Mouse (Mus musculus): ENCODE measurements around the gene Fam174b. TPM values are rescaled to one million over a fixed set of nuclear protein-coding genes. Genes with fewer than 3 reads are reported as not detected.

The Fam174b gene
- 5.3 and 5.4 TPM in 2 replicates for polyA plus RNA-seq (2012; rRNA removed)

DNA sequence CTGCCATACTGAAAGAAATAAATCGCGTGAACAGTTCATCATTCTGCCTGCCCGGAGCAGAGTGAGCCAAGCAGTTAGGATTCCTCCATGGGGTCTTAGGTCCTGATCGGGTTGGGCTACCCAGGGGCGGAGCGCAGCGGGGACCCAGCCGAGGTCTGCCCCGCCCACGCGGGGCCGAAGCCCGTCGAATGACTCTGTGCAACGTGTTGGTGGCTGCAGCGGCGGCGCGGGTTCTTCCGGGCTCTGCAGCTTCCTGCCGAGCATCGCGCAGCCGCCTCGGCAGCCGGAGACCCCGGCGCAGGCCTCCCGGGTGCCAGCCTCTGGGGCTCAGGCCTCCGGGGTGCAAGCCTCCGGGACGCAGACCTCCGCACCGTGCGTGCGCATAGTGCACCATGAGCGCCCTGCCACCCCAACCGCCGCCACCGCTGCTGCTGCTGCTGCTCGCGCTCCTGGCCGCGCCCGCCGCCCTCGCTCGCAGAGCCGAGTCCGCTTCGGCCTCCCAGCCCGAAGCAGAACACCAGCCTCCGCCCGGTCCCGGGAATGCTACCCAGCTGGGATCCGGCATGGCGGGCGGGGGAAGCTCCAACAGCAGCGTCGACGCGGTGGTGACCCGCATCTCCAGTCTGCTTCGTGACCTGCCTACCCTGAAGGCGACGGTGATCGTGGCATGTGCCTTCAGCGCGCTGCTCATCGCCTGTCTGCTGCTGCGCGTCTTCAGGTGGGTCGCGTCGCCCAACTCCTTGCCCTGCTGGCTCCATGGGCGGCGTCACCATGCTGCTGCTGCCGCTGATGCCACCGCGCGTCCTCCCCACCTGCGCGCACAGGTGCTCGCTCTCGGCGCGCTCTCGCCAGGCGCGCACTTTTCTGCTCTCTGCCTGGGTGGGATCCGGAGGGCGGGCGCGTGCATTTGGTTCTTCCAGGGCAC, at the start of gene Fam174b:
Gene Fam174b, plus strand, starts transcription at position 192 of the 925 bp plus-strand sequence.
- no peak for DNase-seq (ENCODE audit: low read depth)

GRCm38 (mm10) chr7:73697092-73697491, 43.0 kb upstream of the Fam174b start:
- DNase-seq (ENCODE audit: low read depth), result no peak

- no peak for DNase-seq (ENCODE audit: low read depth)
Observed at GRCm38 (mm10) chr7:73704305-73704704, 35.8 kb upstream of the Fam174b start.

DNA sequence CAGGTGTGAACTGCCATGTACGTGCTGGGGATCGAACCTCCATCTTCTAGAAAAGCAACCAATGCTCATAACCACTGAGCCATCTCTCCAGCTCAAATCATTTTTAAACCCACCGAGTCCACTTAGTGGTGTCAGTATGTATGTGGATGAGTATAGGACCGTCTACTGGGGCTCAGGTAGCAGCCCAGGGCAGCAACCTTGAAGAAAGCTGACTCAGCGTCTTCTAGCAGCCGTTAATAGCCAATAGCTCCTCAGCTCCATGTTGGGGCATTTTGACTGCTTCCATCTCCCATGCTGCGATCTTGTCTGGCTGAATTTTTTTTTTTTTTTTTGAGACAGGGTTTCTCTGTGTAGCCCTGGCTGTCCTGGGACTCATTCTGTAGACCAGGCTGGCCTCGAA, 26.6 kb upstream of the Fam174b start:
- no peak for DNase-seq (ENCODE audit: low read depth)

GRCm38 (mm10) chr7:73715928-73716749, 24.0 kb upstream of the Fam174b start:
- DNase-seq (ENCODE audit: low read depth), result no peak

- DNase-seq (ENCODE audit: low read depth), result no peak
Observed at GRCm38 (mm10) chr7:73716841-73717240, 23.3 kb upstream of the Fam174b start.

GRCm38 (mm10) chr7:73718031-73718430, 22.1 kb upstream of the Fam174b start:
- no peak for DNase-seq (ENCODE audit: low read depth)

- no peak for DNase-seq (ENCODE audit: low read depth)
Observed at GRCm38 (mm10) chr7:73718497-73719007, 21.6 kb upstream of the Fam174b start.

DNA sequence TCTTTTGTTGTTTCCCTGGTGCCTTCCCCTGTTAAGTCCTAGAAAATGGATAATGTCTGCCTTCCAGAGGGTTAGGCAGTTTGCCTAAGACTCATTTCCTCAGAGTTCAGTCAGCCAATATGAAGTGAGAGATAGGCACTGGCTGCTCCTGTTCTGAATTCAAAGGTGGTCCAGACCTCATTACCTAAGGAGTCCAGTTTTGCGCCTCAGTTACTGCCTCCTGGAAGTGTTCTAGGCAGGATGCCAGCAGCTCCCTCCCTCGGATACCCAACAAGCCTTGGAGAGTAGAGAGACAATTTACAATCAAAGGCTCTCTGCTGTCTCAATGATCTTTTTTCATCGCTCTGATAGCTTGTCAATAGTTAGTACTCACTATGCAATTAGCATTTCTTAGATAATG, 19.1 kb upstream of the Fam174b start:
- no peak for DNase-seq (ENCODE audit: low read depth)

DNA sequence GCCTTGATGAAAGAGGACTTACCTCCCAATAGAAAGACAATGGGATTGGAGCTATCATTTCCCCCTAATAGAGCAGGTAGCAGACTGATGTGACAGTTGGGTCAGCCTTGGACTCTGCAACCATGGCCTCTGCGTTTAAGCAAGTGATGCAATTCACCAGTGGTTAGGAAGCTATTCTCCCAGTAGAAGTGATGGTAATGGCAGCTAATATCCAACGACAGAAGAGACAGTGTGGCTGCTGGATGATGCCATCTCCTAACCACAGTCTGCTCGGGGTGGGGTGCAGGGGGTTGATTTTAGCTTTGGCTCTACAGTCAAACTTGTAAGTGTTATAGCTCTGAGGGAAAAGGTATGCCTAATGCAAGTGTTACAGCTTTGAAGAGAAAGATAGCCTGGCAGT, 18.3 kb upstream of the Fam174b start:
- no peak for DNase-seq (ENCODE audit: low read depth)

DNA sequence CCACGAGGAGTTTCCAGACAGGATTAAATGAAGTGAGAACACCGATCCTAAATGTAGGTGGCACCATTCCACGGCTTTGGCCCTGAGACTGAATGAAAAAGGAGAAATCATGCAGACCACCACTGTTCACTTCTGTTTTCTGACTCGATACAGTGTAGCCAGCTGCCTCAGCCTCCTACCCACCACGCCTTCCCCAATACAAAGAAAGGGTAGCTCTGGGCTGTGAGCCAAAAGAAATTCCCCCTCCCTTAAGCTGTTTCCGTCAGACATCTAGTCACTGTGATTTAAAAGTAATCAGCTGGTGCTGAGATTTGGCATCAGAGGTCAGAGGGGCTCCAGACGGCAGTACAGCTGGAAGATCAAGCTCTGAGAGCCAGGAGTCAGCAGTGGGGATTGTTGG, 10.2 kb upstream of the Fam174b start:
- no peak for DNase-seq (ENCODE audit: low read depth)

- DNase-seq (ENCODE audit: low read depth), result no peak
Observed at GRCm38 (mm10) chr7:73730430-73731022, 9.6 kb upstream of the Fam174b start.

DNA sequence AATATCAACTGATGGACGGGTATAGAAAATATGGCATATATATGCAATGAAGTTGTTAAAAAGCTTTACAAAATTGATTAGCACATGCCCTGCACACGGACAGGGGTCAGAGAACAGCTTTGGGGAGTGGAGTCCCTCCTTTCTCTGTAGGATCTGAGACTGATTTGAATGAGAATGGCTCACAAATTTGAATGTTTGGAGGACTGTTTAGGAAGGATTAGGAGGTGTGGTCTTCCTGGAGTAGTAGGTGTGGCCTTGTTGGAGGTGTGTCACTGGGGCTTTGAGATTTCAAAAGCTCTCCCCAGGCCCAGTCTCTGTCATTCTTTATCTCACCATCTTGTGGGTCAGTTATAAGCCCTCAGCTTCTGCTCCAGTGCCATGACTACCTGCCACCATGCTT, 4.1 kb upstream of the Fam174b start:
- DNase-seq (ENCODE audit: low read depth), result no peak

- DNase-seq (ENCODE audit: low read depth), result no peak
Observed at GRCm38 (mm10) chr7:73741392-73741791, 1.3 kb downstream of the Fam174b start.

- no peak for DNase-seq (ENCODE audit: low read depth)
Observed at GRCm38 (mm10) chr7:73741841-73742240, 1.7 kb downstream of the Fam174b start.

- no peak for DNase-seq (ENCODE audit: low read depth)
Observed at GRCm38 (mm10) chr7:73743144-73743543, 3.0 kb downstream of the Fam174b start.

GRCm38 (mm10) chr7:73743831-73744370, 3.8 kb downstream of the Fam174b start:
- no peak for DNase-seq (ENCODE audit: low read depth)

DNA sequence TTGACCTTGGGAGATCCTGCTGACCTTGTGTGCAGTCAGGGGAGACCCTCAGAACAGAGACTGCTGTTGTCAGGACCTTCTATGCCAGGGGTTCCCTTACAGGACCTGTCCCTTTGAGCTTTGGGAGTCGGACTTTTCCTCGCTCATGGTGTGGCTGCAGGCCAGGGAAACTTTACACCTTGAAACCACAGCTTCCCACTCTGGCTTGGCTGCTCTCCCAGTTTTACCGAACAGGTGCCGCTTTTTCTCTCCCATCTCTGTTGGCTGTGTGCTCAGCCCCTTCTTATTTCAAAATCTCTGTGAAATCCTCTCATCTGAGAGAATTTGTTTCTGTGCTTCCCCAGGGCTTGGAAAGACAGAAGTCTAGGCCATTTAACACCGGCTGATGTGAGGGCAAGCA, 5.8 kb downstream of the Fam174b start:
- no peak for DNase-seq (ENCODE audit: low read depth)

- DNase-seq (ENCODE audit: low read depth), result no peak
Observed at GRCm38 (mm10) chr7:73746836-73747235, 6.7 kb downstream of the Fam174b start.

GRCm38 (mm10) chr7:73747531-73747930, 7.4 kb downstream of the Fam174b start:
- no peak for DNase-seq (ENCODE audit: low read depth)

DNA sequence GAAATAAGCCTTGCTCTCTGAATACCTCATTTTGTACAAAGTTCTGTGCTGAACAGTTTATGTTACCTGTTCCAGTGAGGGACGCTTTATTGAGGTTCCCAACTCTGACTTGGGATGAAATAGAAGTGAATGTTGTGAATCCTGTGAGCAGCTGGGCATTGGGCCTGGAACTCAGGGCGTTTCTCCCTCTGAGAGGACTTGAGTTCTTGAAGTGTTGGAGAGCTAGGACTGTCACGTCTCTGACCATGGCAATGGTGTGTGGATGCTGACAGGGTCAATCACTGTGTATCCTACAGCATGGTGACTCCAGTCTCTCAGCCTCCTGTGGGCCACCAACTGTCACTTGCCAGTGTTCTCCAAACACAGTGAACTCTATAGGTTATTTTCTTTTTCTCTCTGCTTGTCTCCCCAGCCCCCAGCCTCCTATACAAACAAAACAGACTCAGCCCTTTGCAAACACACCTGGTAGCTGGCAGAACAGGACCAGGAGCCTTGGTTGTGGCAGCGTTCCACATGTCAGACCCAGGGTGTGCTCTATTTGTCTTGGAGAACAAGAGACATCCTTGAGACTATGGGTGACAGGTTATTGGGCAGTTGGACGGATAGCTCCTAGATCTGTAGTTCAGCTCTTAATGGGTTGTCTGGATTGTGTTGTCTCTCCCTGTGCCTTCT, 8.5 kb downstream of the Fam174b start:
- DNase-seq (ENCODE audit: low read depth), result no peak
